Mouse (Mus musculus) G1E (cell line): ENCODE data around the gene Tmem217. TPM values are rescaled to one million over a fixed set of nuclear protein-coding genes. Genes with fewer than 3 reads are reported as not detected.

ENCODE experiments used
- ATAC-seq: 2 replicates; pipeline ENCODE4 v1.8.0; 2016; ENCODE audit warnings: mild to moderate bottlenecking; ENCODE audit not compliant: insufficient number of reproducible peaks, poor library complexity, low FRiP score, severe bottlenecking; ENCODE audit errors: extremely low read depth
- DNase-seq: peaks from one replicate; pipeline ENCODE4 v3.0.0; 2012; ENCODE audit warnings: low spot score
- H3K27me3 ChIP-seq: 2 replicates; pipeline ENCODE4 v1.6.1; 2012; ENCODE audit warnings: mild to moderate bottlenecking, low read length, inconsistent platforms; ENCODE audit not compliant: insufficient read depth
- H3K36me3 ChIP-seq: replicated peaks from 2 replicates; pipeline ENCODE3; 2012; ENCODE audit warnings: mild to moderate bottlenecking, inconsistent platforms
- H3K4me1 ChIP-seq: 2 replicates; pipeline ENCODE4 v1.6.1; 2012; ENCODE audit warnings: low read depth, low read length, inconsistent platforms, mixed read lengths; ENCODE audit not compliant: insufficient read depth
- H3K4me3 ChIP-seq: 2 replicates; pipeline ENCODE4 v1.5.1; 2012; ENCODE audit warnings: low read depth, mild to moderate bottlenecking, inconsistent platforms, low read length, moderate library complexity, mixed read lengths
- H3K9me3 ChIP-seq: replicated peaks from 2 replicates; pipeline ENCODE4 v1.6.1; 2012; ENCODE audit warnings: inconsistent platforms
- CTCF ChIP-seq: IDR thresholded peaks from 2 replicates; pipeline ENCODE4 v1.5.1; 2012; ENCODE audit warnings: low read depth, low read length, inconsistent platforms, mixed read lengths
- GATA1 ChIP-seq: IDR thresholded peaks from 2 replicates; pipeline ENCODE4 v1.6.1; 2012; ENCODE audit warnings: borderline replicate concordance, low read length, inconsistent platforms, mixed read lengths
- GATA2 ChIP-seq: IDR thresholded peaks from 2 replicates; pipeline ENCODE4 v1.6.1; 2012; ENCODE audit warnings: low read depth, low read length, inconsistent platforms, borderline replicate concordance
- POLR2AphosphoS5 ChIP-seq: IDR thresholded peaks from 2 replicates; pipeline ENCODE4 v1.6.1; 2012; ENCODE audit warnings: low read depth, low read length, inconsistent platforms; ENCODE audit not compliant: insufficient replicate concordance
- TAL1 ChIP-seq: conservative IDR thresholded peaks from 2 replicates; pipeline ENCODE4 v1.6.1; 2012; ENCODE audit warnings: low read depth, low read length, inconsistent platforms, mixed read lengths
- polyA plus RNA-seq: library from polyadenylated mRNA; stranded (reverse); fragments of >175 nt; gene quantifications from 2 replicates; pipeline ENCODE4 v1.2.3, GENCODE M21; 2012
- total RNA-seq, 2 experiments: library from RNA; stranded (forward) in 1 of 2; stranded (reverse) in 1 of 2; fragments of 200-1000 nt in 1 of 2; fragments of >200 nt in 1 of 2; fragmentation: Nextera tagmentation in 1 of 2; gene quantifications; 2 replicates each; pipeline ENCODE4 v1.2.3; 2014 to 2017

The Tmem217 gene
- total and polyA plus RNA-seq, 3 experiments, result 0.33 TPM; not detected in 2

DNA sequence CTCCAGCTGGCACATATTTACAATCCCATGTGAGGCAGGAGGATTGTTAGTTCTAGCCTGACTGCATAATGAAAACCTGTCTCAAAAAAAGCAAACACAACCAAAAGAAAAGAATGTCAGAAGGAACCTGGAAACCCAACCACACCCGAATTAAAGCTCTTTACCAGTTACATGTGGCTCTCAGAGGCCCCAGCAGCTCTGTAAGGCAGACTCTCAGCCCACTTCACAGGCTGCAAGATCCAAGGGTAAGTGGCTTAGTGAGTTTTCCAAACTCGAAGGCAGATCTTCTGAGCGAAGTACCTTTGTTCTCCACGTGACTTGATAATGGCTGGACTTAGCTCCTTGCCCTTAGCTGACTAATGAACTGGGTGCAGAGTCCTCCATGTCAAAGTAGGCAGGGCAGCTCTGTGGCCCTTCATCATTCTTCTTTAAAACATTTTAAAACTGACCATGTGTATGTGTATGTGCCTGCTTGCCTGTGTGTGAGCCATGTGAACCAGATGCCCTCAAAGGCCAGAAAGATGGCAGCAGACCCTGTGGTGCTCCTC lies 27.5 kb upstream of the Tmem217 start:
- Histone ChIP-seq H3K4me3 (no peak overlapping the region), H3K36me3 (peaks cover 84% of the 10 kb centered on the region), H3K27me3 (no peaks in the 10 kb centered on the region), H3K4me1 (peaks cover 24% of the 10 kb centered on the region), H3K9me3 (no peaks in the 10 kb centered on the region)
- TF ChIP-seq GATA2 (no peak), TAL1 (no peak), POLR2AphosphoS5 (no peak), CTCF (no peak), GATA1 (no peak)
- ATAC-seq, result no peak
- DNase-seq, result no peak

DNA sequence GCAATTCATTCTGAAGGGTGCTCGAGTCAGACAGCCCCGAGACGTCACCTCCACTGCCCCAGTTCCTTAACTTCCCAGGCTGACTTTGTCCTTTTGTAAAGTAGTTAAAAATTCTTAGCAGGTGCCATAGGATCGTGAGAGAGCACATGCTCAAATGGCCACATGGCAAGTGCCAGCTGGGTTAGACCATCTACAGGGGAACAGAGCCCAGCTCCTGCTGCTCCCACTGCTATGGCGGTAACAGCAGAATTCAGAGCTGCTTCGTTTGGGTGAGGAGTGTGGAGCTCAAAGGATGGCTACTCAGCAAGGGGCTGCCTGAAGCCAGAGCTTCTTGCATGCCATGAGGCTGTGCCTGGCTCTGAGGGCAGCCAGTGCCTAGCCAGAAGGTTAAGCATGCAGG lies 17.6 kb upstream of the Tmem217 start:
- Histone ChIP-seq H3K4me3 (no peak overlapping the region), H3K9me3 (no peaks in the 10 kb centered on the region), H3K27me3 (no peaks in the 10 kb centered on the region), H3K36me3 (peaks cover 96% of the 10 kb centered on the region), H3K4me1 (peaks cover 11% of the 10 kb centered on the region)
- no peak for DNase-seq
- no peak for ATAC-seq
- TF ChIP-seq TAL1, result no peak
- no peak for TF ChIP-seq GATA1
- TF ChIP-seq POLR2AphosphoS5, result no peak
- no peak for TF ChIP-seq CTCF
- no peak for TF ChIP-seq GATA2

DNA sequence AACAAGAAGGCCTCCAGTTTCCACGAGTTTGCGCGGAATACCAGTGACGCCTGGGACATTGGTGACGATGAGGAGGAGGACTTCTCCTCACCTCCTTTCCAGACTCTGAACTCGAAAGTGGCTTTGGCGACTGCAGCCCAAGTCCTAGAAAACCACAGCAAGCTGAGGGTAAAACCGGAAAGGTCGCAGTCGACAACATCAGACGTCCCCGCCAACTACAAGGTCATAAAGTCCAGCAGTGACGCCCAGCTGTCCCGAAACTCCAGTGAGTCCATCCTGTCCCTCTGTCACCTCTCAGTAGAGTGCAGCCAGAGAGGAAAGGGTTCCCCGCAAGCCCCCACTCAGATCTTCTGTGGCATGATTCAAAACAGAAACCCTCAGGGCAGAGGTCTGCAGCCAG lies 16.2 kb upstream of the Tmem217 start:
- ATAC-seq (no peak), DNase-seq (no peak)
- H3K9me3 ChIP-seq, result no peaks in the 10 kb centered on the region
- H3K27me3 ChIP-seq, result no peaks in the 10 kb centered on the region
- TF ChIP-seq POLR2AphosphoS5 (no peak), GATA2 (no peak), CTCF (no peak), TAL1 (no peak), GATA1 (no peak)
- H3K36me3 ChIP-seq, result peaks cover 95% of the 10 kb centered on the region
- no peak overlapping the region for H3K4me3 ChIP-seq
- peaks cover 11% of the 10 kb centered on the region for H3K4me1 ChIP-seq

DNA sequence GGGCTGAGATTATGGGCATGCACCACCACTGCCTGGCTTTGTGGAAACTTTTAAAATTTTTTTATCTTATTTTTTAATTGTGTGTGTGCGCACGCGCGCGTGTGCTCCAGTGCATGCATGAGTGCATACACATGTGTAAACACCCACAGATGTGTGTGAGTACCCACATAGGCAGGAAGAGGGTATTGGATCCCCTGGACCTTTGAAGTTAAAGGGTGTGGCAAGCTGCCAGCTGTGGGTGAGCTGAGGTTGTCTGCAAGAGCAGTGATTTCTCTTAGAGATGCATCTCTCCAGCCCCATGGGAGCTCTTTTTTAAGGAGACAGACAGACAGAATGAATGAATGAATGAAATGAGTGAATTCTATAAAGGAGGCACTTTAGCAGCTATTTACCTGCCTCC lies 13.3 kb upstream of the Tmem217 start:
- Histone ChIP-seq H3K4me1 (peaks cover 20% of the 10 kb centered on the region), H3K36me3 (peaks cover 77% of the 10 kb centered on the region)
- no peak for DNase-seq

DNA sequence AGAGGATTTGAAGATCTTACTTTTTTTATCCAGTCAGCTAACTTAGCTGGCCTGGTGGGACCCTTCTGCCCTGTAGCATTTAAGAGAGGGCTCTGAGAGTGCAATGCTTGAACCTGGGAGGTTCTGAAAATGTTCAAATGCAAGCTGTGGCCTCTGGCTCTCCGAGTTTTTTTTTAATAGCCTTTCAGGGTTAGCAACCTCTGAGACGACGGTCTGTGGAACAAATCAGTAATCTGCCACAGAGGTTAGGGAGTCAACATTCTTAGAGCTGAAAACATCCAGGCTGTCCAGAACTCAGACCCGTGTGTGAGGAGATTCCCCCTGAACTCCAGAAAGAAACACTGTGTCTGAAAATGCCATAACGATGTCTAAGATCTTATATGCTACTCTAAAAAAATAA lies 6.3 kb upstream of the Tmem217 start:
- Histone ChIP-seq H3K9me3 (no peaks in the 10 kb centered on the region), H3K4me1 (peaks cover 11% of the 10 kb centered on the region), H3K27me3 (no peaks in the 10 kb centered on the region), H3K4me3 (no peak overlapping the region), H3K36me3 (peaks cover 70% of the 10 kb centered on the region)
- no peak for TF ChIP-seq POLR2AphosphoS5
- no peak for TF ChIP-seq TAL1
- no peak for TF ChIP-seq GATA2
- no peak for TF ChIP-seq CTCF
- no peak for TF ChIP-seq GATA1
- ATAC-seq (no peak), DNase-seq (no peak)

More for the DNA sequence above, 13.3 kb upstream of the Tmem217 start:
- Histone ChIP-seq H3K27me3 (no peaks in the 10 kb centered on the region), H3K9me3 (no peaks in the 10 kb centered on the region), H3K4me3 (no peak overlapping the region)
- no peak for ATAC-seq
- TF ChIP-seq GATA2 (no peak), CTCF (no peak), GATA1 (no peak), POLR2AphosphoS5 (no peak), TAL1 (no peak)

DNA sequence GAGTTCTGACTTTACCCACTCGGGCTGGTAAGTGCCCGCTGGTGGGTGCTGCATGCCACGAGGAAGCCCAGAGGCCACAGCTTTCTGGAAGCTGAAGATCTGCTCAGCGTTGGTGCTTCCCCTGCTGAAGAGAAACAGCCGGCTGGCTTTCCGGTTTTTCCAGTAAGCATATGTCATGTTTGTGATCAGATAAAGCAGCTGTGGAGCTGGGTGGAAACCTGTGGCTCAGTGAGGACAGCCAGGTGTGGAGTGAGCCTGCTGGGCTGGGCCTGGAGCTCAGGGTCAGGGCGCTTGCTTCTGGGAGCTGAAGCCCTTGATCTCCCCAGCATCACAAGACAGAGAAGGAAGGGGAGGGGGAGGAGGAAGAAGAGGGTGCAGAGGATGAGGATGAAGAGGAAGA lies 4.7 kb upstream of the Tmem217 start:
- H3K36me3 ChIP-seq, result peaks cover 68% of the 10 kb centered on the region
- TF ChIP-seq GATA1 (no peak), CTCF (no peak), POLR2AphosphoS5 (no peak), TAL1 (no peak), GATA2 (no peak)
- H3K4me1 ChIP-seq, result peaks cover 2% of the 10 kb centered on the region; the same call in 1 of the 2 replicates
- no peaks in the 10 kb centered on the region for H3K9me3 ChIP-seq
- DNase-seq (no peak), ATAC-seq (no peak)
- no peak overlapping the region for H3K4me3 ChIP-seq
- H3K27me3 ChIP-seq, result no peaks in the 10 kb centered on the region

GRCm38 (mm10) chr17:29556456-29556855 lies 4.3 kb upstream of the Tmem217 start:
- no peak for TF ChIP-seq TAL1
- Histone ChIP-seq H3K4me3 (no peak overlapping the region), H3K27me3 (no peaks in the 10 kb centered on the region), H3K4me1 (peaks cover 4% of the 10 kb centered on the region), H3K36me3 (peaks cover 67% of the 10 kb centered on the region), H3K9me3 (no peaks in the 10 kb centered on the region)
- ATAC-seq (no peak), DNase-seq (no peak)
